Mouse (Mus musculus): ENCODE data around the gene Gtf3c2.
A peak's percentile ranks its signal among the peaks of the same experiment; 100 is the strongest.

The Gtf3c2 gene

GRCm38 (mm10) chr5:31197072-31197471 lies 17.1 kb upstream of the Gtf3c2 start:
- no peak for DNase-seq

GRCm38 (mm10) chr5:31196207-31196606 lies 16.3 kb upstream of the Gtf3c2 start:
- no peak for DNase-seq

- DNase-seq, result no peak
Observed at GRCm38 (mm10) chr5:31195671-31196070, 15.7 kb upstream of the Gtf3c2 start.

- peak; percentile 41 for DNase-seq
Observed at GRCm38 (mm10) chr5:31194486-31195485, 14.8 kb upstream of the Gtf3c2 start.

- DNase-seq, result no peak
Observed at GRCm38 (mm10) chr5:31193631-31194281, 13.8 kb upstream of the Gtf3c2 start.

- peak; percentile 99 for DNase-seq
Observed at GRCm38 (mm10) chr5:31192939-31193630, 13.1 kb upstream of the Gtf3c2 start, which contains the start of the genes Snx17 and Eif2b4. Snx17 (plus strand) TSS chr5:31193227. Eif2b4 (minus strand) TSS chr5:31193430.

- no peak for DNase-seq
Observed at GRCm38 (mm10) chr5:31192045-31192938, 12.3 kb upstream of the Gtf3c2 start.

- peak; percentile 36 for DNase-seq
Observed at GRCm38 (mm10) chr5:31190201-31190600, 10.3 kb upstream of the Gtf3c2 start.

- no peak for DNase-seq
Observed at GRCm38 (mm10) chr5:31188223-31188840, 8.4 kb upstream of the Gtf3c2 start.

GRCm38 (mm10) chr5:31183678-31184077 lies 3.7 kb upstream of the Gtf3c2 start:
- DNase-seq, result no peak

GRCm38 (mm10) chr5:31181183-31181770 lies 1.3 kb upstream of the Gtf3c2 start:
- DNase-seq, result no peak

GRCm38 (mm10) chr5:31179301-31179765 lies 611 bp downstream of the Gtf3c2 start:
- no peak for DNase-seq

GRCm38 (mm10) chr5:31168630-31169029 lies 11.3 kb downstream of the Gtf3c2 start:
- DNase-seq, result no peak

- no peak for DNase-seq
Observed at GRCm38 (mm10) chr5:31164878-31165277, 15.1 kb downstream of the Gtf3c2 start.

- no peak for DNase-seq
Observed at GRCm38 (mm10) chr5:31162462-31162861, 17.5 kb downstream of the Gtf3c2 start.

- peak; percentile 89 for DNase-seq
Observed at GRCm38 (mm10) chr5:31154152-31154553, 25.8 kb downstream of the Gtf3c2 start, which contains the start of gene Mpv17. Mpv17 (minus strand) TSS chr5:31154251.

- no peak for DNase-seq
Observed at GRCm38 (mm10) chr5:31153516-31154151, 26.3 kb downstream of the Gtf3c2 start.

- DNase-seq, result peak; percentile 65
Observed at GRCm38 (mm10) chr5:31151746-31152145, 28.2 kb downstream of the Gtf3c2 start.

GRCm38 (mm10) chr5:31149781-31150180 lies 30.2 kb downstream of the Gtf3c2 start:
- DNase-seq, result no peak

- DNase-seq, result no peak
Observed at GRCm38 (mm10) chr5:31138968-31139425, 40.9 kb downstream of the Gtf3c2 start.

All from cerebellum, adult 11-12 months (tissue).